Mouse (Mus musculus) MEL (cell line): ENCODE results near the gene Pfkfb4. TPM values are rescaled to one million over a fixed set of nuclear protein-coding genes. Genes with fewer than 3 reads are reported as not detected.

Experiments used
- DNase-seq: peaks from one replicate; pipeline ENCODE4 v3.0.0; 2011; ENCODE audit warnings: low read depth, low spot score
- H3K27ac ChIP-seq: 2 replicates; pipeline ENCODE4 v1.5.1; 2012; ENCODE audit warnings: low read depth, mild to moderate bottlenecking, control low read depth, low read length, moderate library complexity; ENCODE audit not compliant: control insufficient read depth
- H3K27me3 ChIP-seq, 2 experiments: fragments of 150-350 bp in 1 of 2; sonication (generic) in 1 of 2; 2 replicates each; pipeline ENCODE4 v1.6.1; 2012; ENCODE audit warnings: low read length in 2 of 2, mild to moderate bottlenecking in 2 of 2, improper control_type of control experiment in 1 of 2, moderate library complexity in 1 of 2; ENCODE audit not compliant: insufficient read depth in 2 of 2, control insufficient read depth in 1 of 2
- H3K36me3 ChIP-seq, 2 experiments: 2 replicates each; pipeline ENCODE4 v1.6.1; 2012 to 2014; ENCODE audit warnings: low read length in 2 of 2, improper control_type of control experiment in 1 of 2, inconsistent platforms in 1 of 2, mild to moderate bottlenecking in 1 of 2; ENCODE audit not compliant: insufficient read depth in 2 of 2, control insufficient read depth in 1 of 2
- H3K4me1 ChIP-seq, 2 experiments: fragments of 150-350 bp in 1 of 2; sonication (generic) in 1 of 2; 2 replicates each; pipeline ENCODE4 v1.6.1; 2012; ENCODE audit warnings: low read length in 2 of 2, improper control_type of control experiment in 1 of 2, mild to moderate bottlenecking in 1 of 2; ENCODE audit not compliant: insufficient read depth in 2 of 2, control insufficient read depth in 1 of 2
- H3K4me3 ChIP-seq, 2 experiments: fragments of 150-350 bp in 1 of 2; sonication (generic) in 1 of 2; 2 replicates each; pipeline ENCODE4 v1.5.1; 2012; ENCODE audit warnings: low read depth in 2 of 2, low read length in 2 of 2, mild to moderate bottlenecking in 2 of 2, moderate library complexity in 2 of 2, control low read depth in 1 of 2, improper control_type of control experiment in 1 of 2; ENCODE audit not compliant: control insufficient read depth in 1 of 2, insufficient read depth in 1 of 2
- H3K79me2 ChIP-seq: 2 replicates; pipeline ENCODE4 v1.6.1; 2012; ENCODE audit warnings: mild to moderate bottlenecking, low read length, moderate library complexity; ENCODE audit not compliant: control insufficient read depth, poor library complexity, insufficient read depth
- H3K9ac ChIP-seq: 2 replicates; pipeline ENCODE4 v1.6.1; 2012; ENCODE audit warnings: low read depth, mild to moderate bottlenecking, control low read depth, low read length, moderate library complexity; ENCODE audit not compliant: control insufficient read depth, poor library complexity, severe bottlenecking
- H3K9me3 ChIP-seq: fragments of 150-350 bp; sonication (generic); replicated peaks from 2 replicates; pipeline ENCODE4 v1.6.1; 2012; ENCODE audit warnings: mild to moderate bottlenecking, low read length, improper control_type of control experiment, moderate library complexity; ENCODE audit not compliant: insufficient read depth
- CTCF ChIP-seq, 3 experiments: IDR thresholded peaks in 2 of 3; conservative IDR thresholded peaks in 1 of 3; 2 replicates each; pipeline ENCODE4 v1.5.1; 2011 to 2012; ENCODE audit warnings: low read length in 3 of 3, low read depth in 2 of 3, mild to moderate bottlenecking in 2 of 3, improper control_type of control experiment in 1 of 3, inconsistent platforms in 1 of 3, mixed read lengths in 1 of 3, moderate library complexity in 1 of 3; ENCODE audit not compliant: control insufficient read depth in 1 of 3, insufficient read depth in 1 of 3, poor library complexity in 1 of 3, severe bottlenecking in 1 of 3
- MAX ChIP-seq: IDR thresholded peaks from 2 replicates; pipeline ENCODE4 v1.6.1; 2011; ENCODE audit warnings: low read length, improper control_type of control experiment
- RAD21 ChIP-seq: IDR thresholded peaks from 2 replicates; pipeline ENCODE4 v1.6.1; 2011; ENCODE audit warnings: mild to moderate bottlenecking, low read depth, low read length, improper control_type of control experiment
- SMC3 ChIP-seq: IDR thresholded peaks from 2 replicates; pipeline ENCODE4 v1.6.1; 2011; ENCODE audit warnings: low read depth, low read length, improper control_type of control experiment
- TAL1 ChIP-seq: IDR thresholded peaks from 2 replicates; pipeline ENCODE4 v1.6.1; 2012; ENCODE audit warnings: mild to moderate bottlenecking, inconsistent platforms, low read length, moderate library complexity, mixed read lengths
- USF1 ChIP-seq: IDR thresholded peaks from 2 replicates; pipeline ENCODE4 v1.6.1; 2014; ENCODE audit warnings: low read depth, mild to moderate bottlenecking, inconsistent platforms, low read length, improper control_type of control experiment, moderate library complexity
- ZC3H11A ChIP-seq: IDR thresholded peaks from 2 replicates; pipeline ENCODE4 v1.6.1; 2012; ENCODE audit warnings: low read depth, mild to moderate bottlenecking, inconsistent platforms, low read length, improper control_type of control experiment
- ZMIZ1 ChIP-seq: IDR thresholded peaks from 2 replicates; pipeline ENCODE4 v1.6.1; 2012; ENCODE audit warnings: low read depth, mild to moderate bottlenecking, inconsistent platforms, low read length, improper control_type of control experiment, moderate library complexity
- ZNF384 ChIP-seq: IDR thresholded peaks from 2 replicates; pipeline ENCODE4 v1.6.1; 2012; ENCODE audit warnings: low read depth, mild to moderate bottlenecking, inconsistent platforms, low read length, improper control_type of control experiment
- polyA plus RNA-seq, 2 experiments: library from polyadenylated mRNA; stranded (reverse) in 1 of 2; unstranded in 1 of 2; fragments of >175 nt in 1 of 2; fragments of >200 nt in 1 of 2; gene quantifications; 2 replicates each; pipeline versions ENCODE4 v1.2.1 to v1.2.4; 2012; ENCODE audit warnings: low replicate concordance in 2 of 2, low read depth in 1 of 2; ENCODE audit not compliant: insufficient read length in 2 of 2, insufficient read depth in 1 of 2, missing spikeins in 1 of 2
- total RNA-seq: library from RNA; depleted of rRNA; stranded (reverse); fragments of 300-350 nt; gene quantifications from 2 replicates; pipeline ENCODE4 v1.2.3, GENCODE M21; 2012

Pfkfb4 gene
- total and polyA plus RNA-seq, 3 experiments = 3.2 to 6.4 TPM; not detected in 1

DNA sequence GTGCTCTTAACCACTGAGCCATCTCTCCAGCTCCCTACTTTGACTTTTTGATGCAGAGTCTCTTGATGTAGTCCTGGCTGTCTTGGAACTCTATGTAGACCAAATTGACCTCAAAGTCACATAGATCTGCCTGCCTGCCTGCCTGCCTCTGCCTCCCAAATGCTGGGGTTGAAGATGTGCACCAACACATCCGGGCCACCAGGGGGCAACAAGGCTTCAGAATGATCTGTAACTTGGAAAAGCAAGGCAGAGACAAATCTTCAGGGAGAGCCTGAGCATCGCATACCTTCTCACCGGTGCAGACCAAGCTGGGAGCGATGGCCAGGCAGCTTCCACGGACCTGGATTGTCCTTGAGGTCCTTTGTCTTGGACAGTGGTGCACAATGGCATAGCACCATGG is 54.7 kb downstream of the Pfkfb4 start:
- DNase-seq = peak; percentile 81
- Histone ChIP-seq H3K9ac (no peak overlapping the region), H3K27me3 (no peaks in the 10 kb centered on the region)

DNA sequence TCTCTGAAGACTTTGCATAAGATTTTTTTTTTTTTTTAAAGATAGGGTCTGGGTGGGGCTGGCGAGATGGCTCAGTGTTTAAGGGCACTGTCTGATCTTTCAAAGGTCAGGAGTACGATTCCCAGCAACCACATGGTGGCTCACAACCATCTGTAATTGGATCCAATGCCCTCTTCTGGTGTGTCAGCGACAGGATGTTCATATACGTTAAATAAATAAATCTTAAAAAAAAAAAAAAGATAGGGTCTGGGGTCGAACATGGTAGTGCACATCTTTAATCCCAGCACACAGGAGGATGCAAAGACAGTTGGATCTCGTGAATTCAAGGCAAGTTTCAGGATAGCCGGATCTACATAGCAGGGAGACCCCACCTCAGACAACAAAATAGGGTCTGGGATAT is 57.7 kb downstream of the Pfkfb4 start:
- H3K9me3 ChIP-seq = no peaks in the 10 kb centered on the region
- TF ChIP-seq ZNF384 (0 out of 2 replicates have a peak, but pooled peaks have one; percentile 21), TAL1 (no peak)
- no peak overlapping the region for H3K9ac ChIP-seq
- no peak for DNase-seq
- H3K27ac ChIP-seq = no peak overlapping the region
- H3K79me2 ChIP-seq = no peaks in the 10 kb centered on the region
- H3K4me3 ChIP-seq = no peak overlapping the region
- H3K27me3 ChIP-seq = no peaks in the 10 kb centered on the region
- H3K36me3 ChIP-seq = no peaks in the 10 kb centered on the region; a peak in 1 of 4 replicates
- H3K4me1 ChIP-seq = peaks cover 0 to 3% of the 10 kb centered on the region in 2 experiments; a peak in 1 of 4 replicates

More for the DNA sequence above, 54.7 kb downstream of the Pfkfb4 start:
- Histone ChIP-seq H3K79me2 (no peaks in the 10 kb centered on the region), H3K27ac (no peak overlapping the region), H3K4me3 (no peak overlapping the region), H3K9me3 (no peaks in the 10 kb centered on the region), H3K4me1 (no peaks in the 10 kb centered on the region), H3K36me3 (no peaks in the 10 kb centered on the region)
- peak; percentile 39; the same call in 1 of the 2 replicates for TF ChIP-seq ZC3H11A
- no peak for TF ChIP-seq MAX
- TF ChIP-seq RAD21 = peak; percentile 65
- peak; percentile 66 to 81 (median 78) for TF ChIP-seq CTCF (IDR thresholded peaks at IDR 0.05 in 2 of 3, conservative IDR thresholded peaks at IDR 0.05 in 1 of 3; ENCODE audit: control insufficient read depth in 1 of 3, insufficient read depth in 1 of 3, low read depth in 2 of 3, low read length in 3 of 3, poor library complexity in 1 of 3, severe bottlenecking in 1 of 3)
- TF ChIP-seq SMC3 = peak; percentile 83

DNA sequence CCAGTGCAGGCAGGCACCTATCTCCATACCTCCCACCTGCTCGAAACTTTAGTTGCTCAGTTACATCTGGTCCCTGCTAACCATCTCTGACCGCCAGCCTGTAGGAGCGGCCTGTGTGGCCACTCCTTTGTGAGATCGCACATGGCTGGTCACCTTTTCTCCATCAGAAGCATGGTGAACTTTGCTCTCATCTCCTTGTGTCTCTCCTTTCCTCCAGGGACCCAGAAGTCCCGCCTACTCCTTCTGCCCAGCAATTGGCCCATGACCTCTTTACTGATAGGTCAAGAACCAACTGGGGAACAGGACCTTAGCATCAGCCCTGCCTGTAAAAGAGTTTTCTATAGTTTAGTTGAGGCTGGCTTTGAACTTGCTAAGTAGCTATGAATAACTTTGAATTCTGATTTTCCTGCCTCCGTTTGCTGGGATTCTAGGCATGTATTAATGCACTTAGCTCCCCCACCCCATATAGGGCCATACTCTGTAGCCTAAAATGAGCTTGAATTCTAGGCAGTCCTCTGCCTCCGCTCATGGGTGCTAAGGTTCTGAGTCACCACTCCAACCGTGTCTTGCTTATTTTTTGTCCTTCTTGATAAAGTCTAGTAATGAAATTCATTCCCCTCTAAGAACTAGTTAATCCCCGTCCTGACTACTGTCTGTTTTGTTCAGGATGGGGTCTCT is 58.6 kb downstream of the Pfkfb4 start:
- DNase-seq = no peak
- Histone ChIP-seq H3K9ac (no peak overlapping the region), H3K27ac (no peak overlapping the region), H3K4me1 (peaks cover 3% of the 10 kb centered on the region in 2 experiments; a peak in 2 of 4 replicates), H3K27me3 (no peaks in the 10 kb centered on the region), H3K4me3 (no peak overlapping the region), H3K9me3 (no peaks in the 10 kb centered on the region), H3K79me2 (peaks cover 1% of the 10 kb centered on the region; the same call in 1 of the 2 replicates), H3K36me3 (peaks cover 0 to 3% of the 10 kb centered on the region in 2 experiments; a peak in 2 of 4 replicates)
- TF ChIP-seq SMC3 (no peak), ZMIZ1 (no peak), USF1 (no peak)
